Mouse (Mus musculus) heart, embryonic 11.5 days (tissue): ENCODE measurements around the gene Tmem95. TPM values are rescaled to one million over a fixed set of nuclear protein-coding genes. Genes with fewer than 3 reads are reported as not detected.

ENCODE experiments used
- ATAC-seq: fragments of 200-750 bp; cut with Nextera tagmentation; replicated peaks from 2 replicates; pipeline ENCODE4 v1.8.0; 2017; ENCODE audit warnings: moderate library complexity; ENCODE audit not compliant: insufficient number of reproducible peaks, low FRiP score, low TSS enrichment
- H3K27ac ChIP-seq: fragments of 300-500 bp; sonication (generic); 2 replicates; pipeline ENCODE4 v1.5.1; 2014; ENCODE audit warnings: mild to moderate bottlenecking, low read depth, low read length
- H3K27me3 ChIP-seq: fragments of 300-500 bp; sonication (generic); 2 replicates; pipeline ENCODE4 v1.6.1; 2014; ENCODE audit warnings: mild to moderate bottlenecking, low read length, mixed read lengths; ENCODE audit not compliant: control insufficient read depth, insufficient read depth
- H3K36me3 ChIP-seq: fragments of 300-500 bp; sonication (generic); 2 replicates; pipeline ENCODE4 v1.6.1; 2014; ENCODE audit warnings: mild to moderate bottlenecking, low read length, moderate library complexity, mixed read lengths; ENCODE audit not compliant: control insufficient read depth, insufficient read depth
- H3K4me1 ChIP-seq: fragments of 300-500 bp; sonication (generic); 2 replicates; pipeline ENCODE4 v1.6.1; 2014; ENCODE audit warnings: low read length; ENCODE audit not compliant: control insufficient read depth, insufficient read depth
- H3K4me2 ChIP-seq: fragments of 300-500 bp; sonication (generic); 2 replicates; pipeline ENCODE4 v1.6.1; 2014; ENCODE audit warnings: mild to moderate bottlenecking, moderate library complexity
- H3K4me3 ChIP-seq: fragments of 300-500 bp; sonication (generic); 2 replicates; pipeline ENCODE4 v1.5.1; 2014; ENCODE audit warnings: low read depth, low read length
- H3K9ac ChIP-seq: fragments of 300-500 bp; sonication (generic); 2 replicates; pipeline ENCODE4 v1.6.1; 2014; ENCODE audit warnings: mild to moderate bottlenecking, low read depth, low read length, moderate library complexity
- H3K9me3 ChIP-seq: fragments of 300-500 bp; sonication (generic); replicated peaks from 2 replicates; pipeline ENCODE4 v1.6.1; 2016; ENCODE audit warnings: low read length; ENCODE audit not compliant: control insufficient read depth
- WGBS: fragments of 180-500 bp; shearing (Covaris S2); extraction: QIAGEN DNeasy Blood & Tissue Kit; methylation state at CpG from one replicate; pipeline ENCODE4 v1.1.7; 2014; ENCODE audit not compliant: insufficient replicate concordance; 5-methylcytosine and 5-hydroxymethylcytosine counted together
- polyA plus RNA-seq: library from polyadenylated mRNA; unstranded; fragments of >200 nt; fragmentation: Nextera tagmentation; extraction: Ambion mirVana; gene quantifications from 2 replicates; pipeline ENCODE4 v1.2.1, GENCODE M21; 2014

The Tmem95 gene
- polyA plus RNA-seq, 1 experiment from 2014 or later, result not detected

- Histone ChIP-seq H3K36me3 (no peaks in the 10 kb centered on the region), H3K9ac (peak overlapping the region; percentile 82), H3K27ac (no peak overlapping the region), H3K9me3 (no peaks in the 10 kb centered on the region), H3K4me2 (peak overlapping the region; percentile 79), H3K27me3 (no peaks in the 10 kb centered on the region), H3K4me3 (peak overlapping the region; percentile 63), H3K4me1 (peaks cover 26% of the 10 kb centered on the region)
- ATAC-seq, result no peak
- WGBS, result 51% methylated on average over 15 of the region's 15 CpGs
Measured at GRCm38 (mm10) chr11:69879711-69880110, 1.9 kb upstream of the Tmem95 start.

- Histone ChIP-seq H3K4me1 (peaks cover 20% of the 10 kb centered on the region), H3K27ac (no peak overlapping the region), H3K9ac (no peak overlapping the region), H3K4me2 (peak overlapping the region; percentile 79), H3K4me3 (no peak overlapping the region), H3K36me3 (no peaks in the 10 kb centered on the region), H3K9me3 (no peaks in the 10 kb centered on the region), H3K27me3 (no peaks in the 10 kb centered on the region)
- no peak for ATAC-seq
- 75% methylated on average over 6 of the region's 6 CpGs for WGBS
Measured at GRCm38 (mm10) chr11:69878952-69879351, 1.1 kb upstream of the Tmem95 start.

GRCm38 (mm10) chr11:69878399-69878798 lies 581 bp upstream of the Tmem95 start:
- H3K27ac ChIP-seq, result no peak overlapping the region
- H3K4me3 ChIP-seq, result no peak overlapping the region
- peaks cover 18% of the 10 kb centered on the region for H3K4me1 ChIP-seq
- no peak for ATAC-seq
- WGBS, result 90% methylated on average over 3 of the region's 3 CpGs
- H3K4me2 ChIP-seq, result peak overlapping the region; percentile 79
- H3K27me3 ChIP-seq, result no peaks in the 10 kb centered on the region
- no peak overlapping the region for H3K9ac ChIP-seq
- H3K9me3 ChIP-seq, result no peaks in the 10 kb centered on the region
- H3K36me3 ChIP-seq, result no peaks in the 10 kb centered on the region

GRCm38 (mm10) chr11:69876867-69877266 lies 951 bp downstream of the Tmem95 start:
- no peak for ATAC-seq
- peak overlapping the region; percentile 44 for H3K4me2 ChIP-seq
- no peaks in the 10 kb centered on the region for H3K27me3 ChIP-seq
- no peak overlapping the region for H3K4me3 ChIP-seq
- H3K9ac ChIP-seq, result 0 out of 2 replicates have a peak overlapping the region, but pooled peaks have one; percentile 4
- peak overlapping the region; percentile 41; the same call in 1 of the 2 replicates for H3K27ac ChIP-seq
- WGBS, result 5% methylated on average over 12 of the region's 12 CpGs
- H3K9me3 ChIP-seq, result no peaks in the 10 kb centered on the region
- no peaks in the 10 kb centered on the region for H3K36me3 ChIP-seq
- H3K4me1 ChIP-seq, result peaks cover 17% of the 10 kb centered on the region

GRCm38 (mm10) chr11:69876186-69876585 lies 1.6 kb downstream of the Tmem95 start:
- Histone ChIP-seq H3K27ac (peak overlapping the region; percentile 41; the same call in 1 of the 2 replicates), H3K27me3 (no peaks in the 10 kb centered on the region), H3K9me3 (no peaks in the 10 kb centered on the region), H3K4me3 (no peak overlapping the region), H3K4me2 (peak overlapping the region; percentile 44), H3K9ac (no peak overlapping the region), H3K36me3 (no peaks in the 10 kb centered on the region), H3K4me1 (peaks cover 14% of the 10 kb centered on the region)
- ATAC-seq, result no peak; the same call in 1 of the 2 replicates
- WGBS, result 48% methylated on average over 7 of the region's 7 CpGs

- H3K9ac ChIP-seq, result no peak overlapping the region
- no peak overlapping the region for H3K4me3 ChIP-seq
- no peaks in the 10 kb centered on the region for H3K36me3 ChIP-seq
- no peak overlapping the region for H3K27ac ChIP-seq
- no peak overlapping the region for H3K4me2 ChIP-seq
- H3K9me3 ChIP-seq, result no peaks in the 10 kb centered on the region
- no peaks in the 10 kb centered on the region for H3K27me3 ChIP-seq
- ATAC-seq, result no peak
- 75% methylated on average over 4 of the region's 4 CpGs for WGBS
- no peaks in the 10 kb centered on the region; the same call in 1 of the 2 replicates for H3K4me1 ChIP-seq
Measured at GRCm38 (mm10) chr11:69872451-69872850, 5.4 kb downstream of the Tmem95 start.

- Histone ChIP-seq H3K27me3 (no peaks in the 10 kb centered on the region), H3K4me3 (no peak overlapping the region), H3K27ac (no peak overlapping the region), H3K4me2 (no peak overlapping the region), H3K9me3 (no peaks in the 10 kb centered on the region), H3K4me1 (no peaks in the 10 kb centered on the region; the same call in 1 of the 2 replicates), H3K36me3 (no peaks in the 10 kb centered on the region), H3K9ac (no peak overlapping the region)
- 81% methylated on average over 7 of the region's 7 CpGs for WGBS
- no peak for ATAC-seq
Measured at GRCm38 (mm10) chr11:69871822-69872221, 6.0 kb downstream of the Tmem95 start.

- no peak for ATAC-seq
Measured at GRCm38 (mm10) chr11:69870289-69871069, 7.3 kb downstream of the Tmem95 start.

More at GRCm38 (mm10) chr11:69870289-69871069, 7.3 kb downstream of the Tmem95 start:
- WGBS, result 89% methylated on average over 2 of the region's 2 CpGs
- 0 out of 2 replicates have a peak, but pooled peaks cover 2% of the 10 kb centered on the region for H3K27me3 ChIP-seq
- no peak overlapping the region for H3K9ac ChIP-seq
- no peaks in the 10 kb centered on the region for H3K36me3 ChIP-seq
- no peaks in the 10 kb centered on the region for H3K4me1 ChIP-seq
- no peak overlapping the region for H3K4me2 ChIP-seq
- no peak overlapping the region for H3K27ac ChIP-seq
- no peak overlapping the region for H3K4me3 ChIP-seq
- H3K9me3 ChIP-seq, result no peaks in the 10 kb centered on the region
